In the genomic region with DNA sequence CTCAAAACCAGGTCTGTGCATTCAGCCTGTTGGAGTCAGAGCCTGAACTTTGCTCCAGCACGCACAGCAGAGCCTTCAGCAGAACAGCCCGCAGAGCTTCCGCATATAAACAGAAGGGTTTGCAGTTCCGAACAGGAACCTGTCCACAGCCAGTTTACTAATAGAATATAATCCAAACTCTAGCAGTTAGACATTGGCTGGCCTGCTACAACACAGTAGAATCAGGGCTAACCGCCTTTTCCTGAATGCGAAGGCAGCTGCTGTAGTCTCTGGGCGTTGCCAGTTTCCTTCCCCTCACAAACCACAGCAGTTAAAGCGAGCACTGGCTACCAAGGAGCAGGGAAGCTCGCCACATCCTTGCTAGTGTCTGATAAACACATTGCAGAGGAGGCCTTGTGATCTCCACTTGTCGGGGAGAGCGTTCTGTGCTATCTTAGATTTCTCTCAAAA, we compare ENCODE assay signal across 9 mouse cellular contexts. TPM values are rescaled to one million over a fixed set of nuclear protein-coding genes. Genes with fewer than 3 reads are reported as not detected.
A peak's percentile ranks its signal among the peaks of the same experiment; 100 is the strongest.
DNase-seq lines count a peak whose midpoint lies in the region; TF ChIP-seq lines count a peak whose summit lies in the region.
"Had no signal": no experiment of that assay in that cellular context is flagged by ENCODE, and none has a peak within 500 bp of the region (broad histone marks: within the 10 kb centered on the region; RNA-seq: fewer than 3 reads in every experiment).

No protein-coding gene starts in this region.

- H3K27ac ChIP-seq in small intestine, adult 2 months (ENCODE audit: insufficient read depth, low read depth, low read length) = peak overlapping the region; percentile 76
- H3K27ac ChIP-seq: lung, embryonic 15.5 days had no signal

- WGBS in small intestine, adult 2 months = 19% methylated on average over 11 of the region's 11 CpGs

- no peak; the same call in 1 of the 2 replicates for TF ChIP-seq POLR2A in small intestine, adult 2 months (IDR thresholded peaks at IDR 0.05; ENCODE audit: low read depth, low read length)

- no peak for TF ChIP-seq CTCF in small intestine, adult 2 months (IDR thresholded peaks at IDR 0.05; ENCODE audit: extremely low read depth, insufficient read length, insufficient replicate concordance, low read depth, low read length)

- DNase-seq in CD8-positive naive resting alpha-beta T cell, adult 2 months (ENCODE audit: low read depth in 2 of 2, low spot score in 2 of 2) = peak; percentile 85 to 88
- peak; percentile 67 for DNase-seq in c-Kit-positive CD71-positive TER-119-positive erythroid progenitor cells, embryonic 14.5 days (ENCODE audit: low spot score)
- DNase-seq in liver = peak; percentile 76
- DNase-seq in right cerebral cortex, adult 18-20 months = no peak
- DNase-seq in right cerebral cortex, postnatal 14 days = no peak
- no peak for DNase-seq in frontal cortex, postnatal 25 days (ENCODE audit: low spot score in 2 of 2)
- DNase-seq in layer of hippocampus, postnatal 25 days (ENCODE audit: extremely low spot score in 1 of 2, low spot score in 1 of 2) = no peak

- H3K4me1 ChIP-seq in small intestine, adult 2 months (ENCODE audit: control insufficient read depth, insufficient read depth, insufficient read length, low read length) = peaks cover 20% of the 10 kb centered on the region
- H3K4me1 ChIP-seq: lung, embryonic 15.5 days had no signal

- no peaks in the 10 kb centered on the region for H3K27me3 ChIP-seq in small intestine, adult 2 months (ENCODE audit: control insufficient read depth, insufficient read depth, low read length)
- H3K27me3 ChIP-seq: lung, embryonic 15.5 days had no signal

- H3K36me3 ChIP-seq in small intestine, adult 2 months (ENCODE audit: control insufficient read depth, insufficient read depth, low read length) = no peaks in the 10 kb centered on the region
- H3K36me3 ChIP-seq: lung, embryonic 15.5 days had no signal

- H3K4me3 ChIP-seq in small intestine, adult 2 months (ENCODE audit: low read depth, low read length) = no peak overlapping the region
- H3K4me3 ChIP-seq: lung, embryonic 15.5 days had no signal

RNA-seq across cellular contexts. Expression of a gene that starts 39.4 kb away (rescaled TPM):
- 17.1 and 29.1 TPM in 2 replicates for polyA plus RNA-seq in small intestine, adult 2 months (2012; rRNA removed)
- total RNA-seq in layer of hippocampus, postnatal 25 days (2021) = 10 to 100 TPM; 55.5 to 58.9 TPM

Comparison
In these comparisons a context has a peak if more than half of its experiments do, and no peak if none do; other contexts are left out.
1. DNase-seq: peak in CD8-positive naive resting alpha-beta T cell, adult 2 months (2 of 2), c-Kit-positive CD71-positive TER-119-positive erythroid progenitor cells, embryonic 14.5 days (single experiment) and liver (single experiment); none in right cerebral cortex, adult 18-20 months (single experiment), right cerebral cortex, postnatal 14 days (single experiment), frontal cortex, postnatal 25 days (0 of 2) and layer of hippocampus, postnatal 25 days (0 of 2).